Mouse (Mus musculus): ENCODE results near the gene Gm20388.

Gene Gm20388

GRCm38 (mm10) chr8:120498926-120499605 lies 588.4 kb downstream of the Gm20388 start:
- DNase-seq: peak; percentile 83 to 91

- peak; percentile 62 to 75 for DNase-seq
Measured at GRCm38 (mm10) chr8:120500701-120501261, 590.1 kb downstream of the Gm20388 start.

GRCm38 (mm10) chr8:120501426-120501825 lies 590.8 kb downstream of the Gm20388 start:
- no peak for DNase-seq

GRCm38 (mm10) chr8:120502428-120502827 lies 591.8 kb downstream of the Gm20388 start:
- DNase-seq: no peak

- peak; percentile 84 for DNase-seq
Measured at GRCm38 (mm10) chr8:120504251-120505081, 593.8 kb downstream of the Gm20388 start.

- peak; percentile 85 to 87 for DNase-seq
Measured at GRCm38 (mm10) chr8:120505082-120505511, 594.5 kb downstream of the Gm20388 start.

- DNase-seq: peak; percentile 59 to 72
Measured at GRCm38 (mm10) chr8:120505619-120506310, 595.1 kb downstream of the Gm20388 start.

- no peak for DNase-seq
Measured at GRCm38 (mm10) chr8:120506562-120506961, 595.9 kb downstream of the Gm20388 start.

GRCm38 (mm10) chr8:120507290-120507689 lies 596.6 kb downstream of the Gm20388 start:
- no peak for DNase-seq

- peak; percentile 62 for DNase-seq
Measured at GRCm38 (mm10) chr8:120509136-120510034, 598.7 kb downstream of the Gm20388 start.

GRCm38 (mm10) chr8:120510035-120510416 lies 599.4 kb downstream of the Gm20388 start:
- no peak for DNase-seq

GRCm38 (mm10) chr8:120510863-120511457 lies 600.3 kb downstream of the Gm20388 start:
- DNase-seq: no peak

- no peak for DNase-seq
Measured at GRCm38 (mm10) chr8:120511737-120512136, 601.1 kb downstream of the Gm20388 start.

GRCm38 (mm10) chr8:120512326-120512725 lies 601.7 kb downstream of the Gm20388 start:
- peak in 1 of 2 experiments; percentile 64 for DNase-seq

- DNase-seq: no peak
Measured at GRCm38 (mm10) chr8:120513145-120513544, 602.5 kb downstream of the Gm20388 start.

- DNase-seq: peak; percentile 73 to 74
Measured at GRCm38 (mm10) chr8:120513638-120514461, 603.2 kb downstream of the Gm20388 start.

- DNase-seq: no peak
Measured at GRCm38 (mm10) chr8:120515214-120515613, 604.6 kb downstream of the Gm20388 start.

GRCm38 (mm10) chr8:120515650-120516049 lies 605.0 kb downstream of the Gm20388 start:
- DNase-seq: no peak

GRCm38 (mm10) chr8:120516182-120516755 lies 605.6 kb downstream of the Gm20388 start:
- DNase-seq: no peak
